Mouse (Mus musculus) embryo, embryonic 11.5 days (tissue): Measurements from ENCODE around the gene Hbb-bh2.
A peak's percentile ranks its signal among the peaks of the same experiment; 100 is the strongest.
"Not testable (repeated sequence)": the region's sequence is repeated elsewhere in the genome, so short reads cannot be mapped to it uniquely, and the experiment has no call there.

Experiments used
- DNase-seq: peaks from one replicate; pipeline ENCODE4 v3.0.0-alpha.2; 2012; ENCODE audit warnings: low read depth, low spot score

Gene Hbb-bh2

DNA sequence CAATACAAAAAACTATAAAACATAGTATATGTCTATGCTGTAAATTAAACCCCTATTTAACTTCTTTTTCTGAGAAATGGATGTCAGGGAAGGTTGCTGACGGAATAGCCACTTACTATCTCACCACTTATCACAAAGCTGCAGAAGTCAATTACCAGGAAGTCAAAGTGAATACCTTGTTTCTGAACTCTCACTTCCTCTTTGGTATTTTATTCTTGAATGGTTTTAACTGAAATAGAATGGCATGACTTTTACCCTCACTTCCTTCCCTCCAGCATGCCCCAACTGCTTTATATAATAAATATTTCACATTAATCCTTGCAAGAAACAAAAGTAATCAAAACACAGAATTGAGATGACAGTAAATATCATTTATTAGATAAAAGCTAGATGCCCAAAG lies 28.1 kb downstream of the Hbb-bh2 start:
- DNase-seq, result no peak

DNA sequence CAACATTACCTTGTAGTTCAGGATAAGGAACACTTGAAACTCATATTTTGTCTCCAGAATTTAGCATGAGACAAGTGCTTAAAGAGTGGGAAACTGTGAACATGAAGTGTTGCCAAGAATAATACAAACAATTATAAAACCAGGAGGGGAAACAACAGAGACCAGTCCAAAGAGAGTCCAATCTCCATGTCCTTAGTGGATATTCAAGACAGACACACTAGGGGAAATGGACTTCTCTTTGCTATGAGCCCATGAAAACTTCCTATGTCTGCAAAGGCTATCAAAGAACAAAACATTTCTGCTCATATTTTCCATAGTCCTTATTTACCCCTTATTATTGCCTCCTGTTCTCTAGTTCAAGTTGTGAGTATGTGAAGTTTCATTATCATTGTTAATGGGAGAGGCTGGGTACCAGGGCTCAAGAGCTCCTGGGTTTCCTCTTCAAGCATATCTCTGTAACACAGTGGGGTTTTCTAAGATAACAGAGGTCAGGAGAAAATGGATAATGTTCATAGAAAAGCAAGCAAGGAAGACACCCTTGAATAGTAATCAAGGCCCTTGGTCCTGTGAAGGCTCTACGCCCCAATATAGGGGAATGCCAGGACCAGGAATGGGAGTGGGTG lies 29.0 kb downstream of the Hbb-bh2 start:
- DNase-seq, result no peak

DNA sequence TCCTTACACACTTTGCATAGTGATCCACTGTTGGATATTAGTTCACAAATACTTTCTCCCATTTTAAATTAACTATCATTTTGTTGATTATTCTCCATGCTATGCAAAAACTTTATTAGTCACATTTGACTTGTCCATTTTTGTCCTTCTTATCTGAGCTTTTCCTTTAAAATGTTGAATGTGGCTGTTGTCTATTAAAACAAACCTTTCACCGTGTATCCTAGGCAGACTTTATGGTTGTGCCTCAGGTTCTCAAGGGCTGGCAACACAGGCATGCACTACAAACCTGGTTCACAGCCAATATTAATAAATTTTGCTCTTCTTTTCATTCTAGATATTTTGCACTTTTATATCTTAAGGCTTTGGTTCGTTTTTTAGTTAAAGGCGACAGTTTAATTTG lies 29.6 kb downstream of the Hbb-bh2 start:
- no peak for DNase-seq

GRCm38 (mm10) chr7:103810296-103810695 lies 30.0 kb downstream of the Hbb-bh2 start:
- no peak for DNase-seq

DNA sequence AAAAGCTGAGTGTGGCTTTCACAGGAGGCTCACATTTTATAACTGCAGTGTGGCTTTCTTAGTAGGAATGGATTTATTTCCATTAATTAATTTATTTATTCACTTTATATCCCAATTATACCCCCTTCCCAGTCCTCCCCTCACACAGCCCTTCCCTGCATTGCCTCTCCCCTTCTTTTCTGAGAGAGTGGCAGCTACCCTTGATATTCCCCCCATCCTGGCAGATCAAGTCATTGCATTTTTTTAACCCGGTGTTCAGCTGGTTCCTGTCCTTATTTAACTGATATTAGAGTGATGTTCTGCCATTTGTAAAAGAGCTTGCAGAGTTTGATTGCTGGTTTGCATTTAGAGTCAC lies 30.5 kb downstream of the Hbb-bh2 start:
- no peak for DNase-seq

DNA sequence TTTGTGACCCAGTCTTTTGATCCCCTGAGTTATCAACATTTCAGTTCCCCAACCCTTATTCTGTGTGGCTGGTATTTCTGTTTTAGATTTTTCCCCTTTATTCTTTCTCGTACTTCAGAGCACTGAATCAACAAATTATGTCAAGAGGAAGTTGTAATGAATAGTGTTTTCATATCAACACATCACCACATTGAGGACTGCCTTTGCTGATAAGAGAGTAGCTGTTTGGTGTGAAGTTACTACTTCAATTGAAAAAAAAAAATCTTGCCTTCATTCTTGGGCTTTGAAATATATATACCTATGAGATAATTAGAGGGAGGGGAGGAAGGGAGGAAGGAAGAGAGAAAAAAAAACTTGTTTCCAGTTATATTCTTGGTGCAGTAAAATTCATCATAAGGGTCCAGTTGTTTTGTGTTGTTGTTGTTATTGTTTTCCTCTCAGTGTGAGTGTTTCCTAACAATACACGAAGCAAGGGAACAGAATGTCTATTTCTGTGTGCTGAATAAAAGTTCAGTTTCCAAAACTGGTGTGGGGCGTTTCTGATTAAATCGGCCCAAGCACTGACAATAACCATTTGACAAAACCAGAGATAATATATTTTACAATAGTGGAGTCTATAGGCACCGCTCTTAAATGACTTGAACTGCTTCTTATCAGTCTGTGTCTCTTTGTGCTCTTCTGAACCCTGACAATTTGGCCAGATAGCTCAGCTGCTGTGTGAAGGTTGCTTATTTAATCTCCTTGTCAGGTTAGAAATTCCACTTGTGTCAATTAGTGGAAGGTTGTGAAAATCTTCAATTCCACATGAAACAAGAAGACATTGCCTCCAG lies 31.1 kb downstream of the Hbb-bh2 start:
- DNase-seq, result no peak

GRCm38 (mm10) chr7:103808120-103808519 lies 32.2 kb downstream of the Hbb-bh2 start:
- not testable (repeated sequence) for DNase-seq

- DNase-seq, result peak; percentile 36
Observed at GRCm38 (mm10) chr7:103806856-103807255, 33.5 kb downstream of the Hbb-bh2 start.

- DNase-seq, result no peak
Observed at GRCm38 (mm10) chr7:103792669-103793388, 47.5 kb downstream of the Hbb-bh2 start.

DNA sequence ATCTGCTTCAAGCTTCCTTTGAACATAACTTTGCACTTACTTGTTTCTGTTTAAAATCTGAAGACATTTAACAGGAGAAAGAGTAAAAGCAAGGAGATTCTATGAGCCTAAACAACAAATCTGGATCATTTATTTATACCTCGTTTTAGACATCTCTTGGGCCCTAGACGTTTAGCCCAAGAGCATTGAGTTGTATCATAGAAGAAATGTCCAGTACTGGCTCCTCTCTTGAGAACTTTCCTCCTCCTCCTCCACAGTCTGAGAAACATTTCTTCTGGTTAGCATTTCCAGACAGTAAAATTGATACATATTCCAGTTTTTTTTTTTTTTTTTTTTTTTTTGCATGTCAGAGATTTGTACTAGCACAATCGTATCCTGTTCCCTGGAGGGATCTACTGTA lies 48.6 kb downstream of the Hbb-bh2 start, which contains the start of gene Olfr67:
Gene Olfr67 (minus strand): TSS at position 101 of the 400 bp plus-strand sequence.
- no peak for DNase-seq
